Mouse (Mus musculus) layer of hippocampus, adult 9-10 months (tissue): ENCODE measurements at regions not wholly inside any gene's neighbourhood (a gene's known extent, or its start where the extent isn't known, plus 50 kb on each side); places are given as distances from the start of the nearest gene placed in this dataset.
"Not testable (repeated sequence)": the region's sequence is repeated elsewhere in the genome, so short reads cannot be mapped to it uniquely, and the experiment has no call there.

Source experiments
- DNase-seq: peaks from one replicate; pipeline ENCODE4 v3.0.0; 2022; ENCODE audit warnings: low spot score

- no peak for DNase-seq
Observed at GRCm38 (mm10) chr7:70300516-70300915, 66.0 kb downstream of the Nr2f2 start.

GRCm38 (mm10) chr7:70291431-70291830 lies 75.1 kb downstream of the Nr2f2 start:
- DNase-seq = no peak

GRCm38 (mm10) chr7:70290733-70291320 lies 75.7 kb downstream of the Nr2f2 start:
- no peak for DNase-seq

DNA sequence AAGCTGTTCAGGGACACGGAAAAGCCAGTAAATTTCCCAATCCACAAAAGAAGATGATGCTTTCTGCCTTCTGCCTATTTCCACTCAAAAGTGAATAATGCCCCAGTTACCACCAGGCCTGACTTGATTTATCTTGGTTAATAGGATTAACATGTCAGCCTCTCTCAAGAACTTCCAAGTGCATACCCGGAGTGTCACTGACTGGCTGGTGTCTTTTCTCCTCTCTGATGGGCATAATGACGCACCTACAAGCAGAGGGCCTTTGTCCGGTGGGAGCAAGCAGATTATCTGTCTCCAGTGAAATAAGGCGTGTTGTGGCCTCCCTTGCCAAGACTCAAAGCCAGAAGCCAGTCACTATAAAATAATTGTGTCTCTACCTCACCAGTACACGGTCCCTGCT lies 76.3 kb downstream of the Nr2f2 start:
- no peak for DNase-seq

DNA sequence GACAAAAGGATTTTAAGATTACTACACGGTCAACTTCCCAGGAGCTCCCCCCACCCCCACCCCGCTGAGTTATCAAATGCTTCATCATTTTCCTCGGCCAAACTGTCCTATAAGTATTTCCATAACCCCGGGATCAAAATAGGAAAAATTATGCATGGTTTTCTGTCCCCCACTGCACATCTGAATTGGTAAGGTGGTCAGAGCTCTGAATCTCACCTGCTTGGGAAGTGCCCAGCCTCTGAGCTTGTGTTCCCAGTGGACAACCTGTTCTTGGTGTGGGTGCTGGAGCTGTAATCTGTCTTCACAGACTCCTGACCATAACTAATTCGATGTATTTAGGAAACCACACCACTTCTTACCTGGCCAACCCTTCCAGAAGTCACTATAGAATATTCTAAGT lies 77.9 kb downstream of the Nr2f2 start:
- no peak for DNase-seq

DNA sequence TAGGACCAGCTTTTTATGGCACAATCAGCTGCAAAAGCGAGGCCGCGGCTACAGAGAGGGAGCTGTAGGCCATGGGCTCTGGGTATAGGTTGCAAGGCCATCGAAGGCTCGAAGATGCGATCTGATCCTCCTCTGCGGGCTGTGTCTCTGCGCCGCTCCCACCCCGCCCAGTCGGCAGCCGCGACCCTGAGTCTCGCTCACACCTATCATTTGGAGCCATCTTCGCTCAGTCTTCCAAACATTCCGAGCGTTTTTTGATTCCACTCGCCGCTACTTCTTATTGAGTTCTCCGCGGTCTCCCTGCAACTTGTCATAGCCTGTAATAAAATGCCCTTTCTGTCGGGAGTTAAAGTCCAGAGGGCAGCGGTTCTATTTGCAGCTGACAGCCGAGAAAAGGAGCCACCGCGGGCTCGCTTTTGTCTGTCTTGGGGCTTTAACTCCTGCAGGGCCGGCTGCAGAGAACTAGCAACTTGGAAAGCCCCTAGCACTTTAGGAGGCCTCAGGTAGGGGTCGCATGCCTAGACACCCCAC lies 78.6 kb downstream of the Nr2f2 start:
- no peak for DNase-seq

DNA sequence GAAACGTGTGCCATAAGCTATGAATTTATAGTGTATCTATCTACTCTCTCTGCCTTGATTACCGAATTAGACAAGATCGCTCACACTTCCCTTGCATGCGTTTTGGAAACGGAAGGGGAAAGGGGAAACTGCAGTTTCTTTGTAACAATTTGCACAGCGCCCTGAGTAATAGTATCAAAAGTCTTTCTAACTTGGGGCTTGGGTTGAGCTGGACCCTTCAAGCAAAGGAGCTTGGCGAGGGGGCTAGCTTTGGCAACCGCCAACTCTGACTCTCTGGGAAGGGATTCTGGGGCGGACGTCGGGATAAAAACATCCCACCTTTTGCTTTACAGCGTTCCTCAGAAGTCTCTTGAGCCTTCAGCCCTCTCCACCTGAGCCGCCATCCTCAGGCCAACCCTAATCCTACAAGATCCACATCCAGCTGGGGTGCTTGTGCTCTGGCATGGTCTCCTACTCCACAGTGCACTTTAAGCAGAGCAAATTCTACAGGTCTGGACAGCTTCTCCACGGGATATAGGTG lies 79.6 kb downstream of the Nr2f2 start:
- DNase-seq = no peak

DNA sequence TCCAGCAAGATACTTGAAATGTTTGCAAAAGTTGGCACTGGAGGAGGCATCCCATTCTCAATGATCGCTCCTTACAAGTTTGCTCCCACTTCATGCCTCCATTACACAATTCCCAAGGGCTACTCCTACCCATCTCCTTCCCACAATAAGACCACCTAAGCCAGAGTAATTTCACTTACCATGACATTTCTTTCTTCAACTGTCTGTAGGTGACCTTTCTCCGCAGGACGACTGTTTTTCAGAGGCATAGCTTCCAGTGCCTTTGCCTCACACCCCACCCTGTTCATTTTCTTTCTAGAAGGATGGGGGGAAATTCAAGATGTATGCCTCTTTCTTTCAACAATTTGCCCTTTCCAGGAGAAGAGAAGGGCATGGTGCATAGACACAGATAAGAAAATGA lies 81.2 kb downstream of the Nr2f2 start:
- DNase-seq = no peak

GRCm38 (mm10) chr7:70283836-70284235 lies 82.7 kb downstream of the Nr2f2 start:
- DNase-seq = no peak

GRCm38 (mm10) chr7:70283166-70283565 lies 83.4 kb downstream of the Nr2f2 start:
- no peak for DNase-seq

GRCm38 (mm10) chr7:70281891-70282515 lies 84.5 kb downstream of the Nr2f2 start:
- DNase-seq = no peak

DNA sequence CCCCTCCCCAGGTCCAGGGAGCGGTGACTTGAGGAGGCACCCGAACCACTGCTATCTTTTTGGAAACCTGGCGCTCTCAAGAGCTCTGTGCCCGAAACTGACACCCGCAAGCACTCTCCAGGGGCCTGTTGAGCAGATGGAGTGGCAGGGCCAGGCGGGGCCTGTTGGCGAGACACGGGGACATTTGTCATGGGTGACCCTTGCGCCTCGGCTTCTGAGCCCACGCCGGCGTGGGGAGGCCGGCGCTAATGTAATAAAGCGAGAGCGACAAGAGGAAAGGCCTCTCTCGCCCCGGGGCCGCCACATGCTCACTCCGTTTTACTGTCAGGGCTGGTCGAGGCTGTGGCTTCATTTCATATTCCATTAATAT lies 85.2 kb downstream of the Nr2f2 start:
- no peak for DNase-seq

- no peak for DNase-seq
Observed at GRCm38 (mm10) chr7:70280643-70281380, 85.7 kb downstream of the Nr2f2 start.

GRCm38 (mm10) chr7:70279927-70280642 lies 86.5 kb downstream of the Nr2f2 start:
- DNase-seq = no peak

GRCm38 (mm10) chr7:70279101-70279500 lies 87.4 kb downstream of the Nr2f2 start:
- DNase-seq = no peak

GRCm38 (mm10) chr7:70276078-70276477 lies 90.5 kb downstream of the Nr2f2 start:
- no peak for DNase-seq

GRCm38 (mm10) chr7:70274312-70274711 lies 92.2 kb downstream of the Nr2f2 start:
- DNase-seq = no peak

DNA sequence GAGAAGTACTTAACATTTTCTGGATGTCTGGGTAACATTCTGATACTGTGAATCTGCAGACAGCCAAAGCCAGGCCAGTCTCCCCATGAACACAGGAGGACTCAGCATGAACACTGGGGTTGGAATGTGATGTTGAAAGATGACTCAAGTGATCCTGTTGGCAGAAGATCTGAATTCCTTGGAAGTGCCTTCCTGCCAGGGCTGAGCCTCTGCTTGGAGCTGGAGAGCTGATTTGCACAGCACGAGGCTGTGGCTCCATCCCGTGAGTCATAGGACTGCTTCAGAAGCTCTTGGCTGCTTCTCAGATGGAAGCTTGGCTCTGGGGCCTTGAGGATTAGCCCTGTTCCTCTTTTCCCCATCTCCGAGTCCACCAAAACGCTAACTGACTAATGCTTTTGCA lies 99.5 kb downstream of the Nr2f2 start:
- no peak for DNase-seq

DNA sequence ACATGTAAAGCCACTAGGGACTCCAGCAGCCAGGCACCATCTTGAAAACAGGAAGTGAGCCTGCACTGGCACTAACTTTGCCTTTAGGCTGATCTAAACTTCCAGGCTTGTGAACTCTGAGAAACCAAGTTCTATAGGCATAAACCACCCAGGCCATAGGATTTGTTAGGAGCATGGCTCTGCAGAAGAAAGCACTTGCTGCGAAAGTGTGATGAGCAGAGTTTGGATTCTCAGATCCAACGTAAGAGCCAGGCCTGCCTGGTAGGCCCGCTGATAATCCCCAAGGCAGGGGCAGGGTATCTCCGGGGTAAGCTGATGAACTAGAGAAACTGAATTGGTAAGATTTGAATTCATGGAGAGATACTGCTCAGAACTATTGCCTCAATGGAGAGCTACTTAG lies 109.7 kb downstream of the Nr2f2 start:
- DNase-seq = no peak

DNA sequence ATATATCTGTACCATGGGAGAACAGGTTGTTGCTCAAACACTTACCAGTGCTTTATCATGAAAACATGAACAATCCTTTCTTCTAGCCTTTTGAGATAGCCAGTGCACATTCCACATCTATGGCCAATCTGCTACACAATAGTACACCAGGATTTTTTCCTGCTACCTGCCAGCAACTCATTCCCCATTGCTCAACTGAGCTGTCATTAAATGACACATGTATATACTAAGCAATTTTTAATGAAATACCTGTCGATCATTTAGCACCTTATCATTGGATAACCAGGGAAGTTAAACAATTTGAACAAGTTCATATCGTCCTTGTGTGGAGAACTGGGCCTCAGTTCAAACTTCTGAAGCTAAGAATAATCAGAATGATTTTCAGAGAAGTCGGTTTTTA lies 111.5 kb downstream of the Nr2f2 start:
- no peak for DNase-seq

- no peak for DNase-seq
Observed at GRCm38 (mm10) chr7:70253275-70253674, 113.3 kb downstream of the Nr2f2 start.

- not testable (repeated sequence) for DNase-seq
Observed at GRCm38 (mm10) chr7:70239059-70239458, 127.5 kb downstream of the Nr2f2 start.
